Mouse (Mus musculus): ENCODE results near the gene Mmp8. TPM values are rescaled to one million over a fixed set of nuclear protein-coding genes. Genes with fewer than 3 reads are reported as not detected.

Gene Mmp8
- polyA plus RNA-seq, 1 experiment from 2014 or later = not detected

- Histone ChIP-seq H3K36me3 (no peaks in the 10 kb centered on the region), H3K9me3 (replicated peaks) (no peaks in the 10 kb centered on the region), H3K27ac (ENCODE audit: poor library complexity, severe bottlenecking) (no peak overlapping the region), H3K4me1 (replicated peaks) (no peaks in the 10 kb centered on the region), H3K9ac (no peak overlapping the region), H3K4me3 (no peak overlapping the region), H3K27me3 (replicated peaks) (no peaks in the 10 kb centered on the region), H3K4me2 (no peak overlapping the region)
- 77% methylated on average over 4 of the region's 4 CpGs for WGBS
- no peak for ATAC-seq (ENCODE audit: insufficient number of reproducible peaks, low FRiP score)
Observed at GRCm38 (mm10) chr9:7560026-7560425, 1.8 kb downstream of the Mmp8 start.

- Histone ChIP-seq H3K4me2 (no peak overlapping the region), H3K4me3 (no peak overlapping the region), H3K27me3 (replicated peaks) (no peaks in the 10 kb centered on the region), H3K36me3 (no peaks in the 10 kb centered on the region), H3K9me3 (replicated peaks) (no peaks in the 10 kb centered on the region), H3K27ac (ENCODE audit: poor library complexity, severe bottlenecking) (no peak overlapping the region), H3K4me1 (replicated peaks) (no peaks in the 10 kb centered on the region), H3K9ac (no peak overlapping the region)
- ATAC-seq (ENCODE audit: insufficient number of reproducible peaks, low FRiP score) = no peak
- WGBS = 57% methylated on average over 7 of the region's 7 CpGs
Observed at GRCm38 (mm10) chr9:7567376-7567775, 9.1 kb downstream of the Mmp8 start.

- H3K36me3 ChIP-seq = no peaks in the 10 kb centered on the region
- no peak overlapping the region for H3K4me2 ChIP-seq
- no peaks in the 10 kb centered on the region for H3K4me1 ChIP-seq (replicated peaks)
- no peak overlapping the region for H3K9ac ChIP-seq
- 57% methylated on average over 2 of the region's 2 CpGs for WGBS
- H3K9me3 ChIP-seq (replicated peaks) = no peaks in the 10 kb centered on the region
- ATAC-seq (ENCODE audit: insufficient number of reproducible peaks, low FRiP score) = no peak
- no peak overlapping the region for H3K4me3 ChIP-seq
- no peaks in the 10 kb centered on the region for H3K27me3 ChIP-seq (replicated peaks)
- no peak overlapping the region for H3K27ac ChIP-seq (ENCODE audit: poor library complexity, severe bottlenecking)
Observed at GRCm38 (mm10) chr9:7567923-7568322, 9.7 kb downstream of the Mmp8 start.

GRCm38 (mm10) chr9:7570485-7570884 lies 12.2 kb downstream of the Mmp8 start:
- no peaks in the 10 kb centered on the region for H3K4me1 ChIP-seq (replicated peaks)
- H3K36me3 ChIP-seq = no peaks in the 10 kb centered on the region
- H3K4me3 ChIP-seq = no peak overlapping the region
- no peak for ATAC-seq (ENCODE audit: insufficient number of reproducible peaks, low FRiP score)
- 78% methylated on average over 1 of the region's 1 CpGs for WGBS
- no peak overlapping the region for H3K4me2 ChIP-seq
- H3K9me3 ChIP-seq (replicated peaks) = no peaks in the 10 kb centered on the region
- no peak overlapping the region for H3K9ac ChIP-seq
- no peaks in the 10 kb centered on the region for H3K27me3 ChIP-seq (replicated peaks)
- no peak overlapping the region for H3K27ac ChIP-seq (ENCODE audit: poor library complexity, severe bottlenecking)

GRCm38 (mm10) chr9:7571162-7571561 lies 12.9 kb downstream of the Mmp8 start, which contains the start of gene Mmp27:
Gene Mmp27 (plus strand): TSS chr9:7571396.
- H3K9me3 ChIP-seq (replicated peaks) = no peaks in the 10 kb centered on the region
- H3K36me3 ChIP-seq = no peaks in the 10 kb centered on the region
- WGBS = 52% methylated on average over 4 of the region's 4 CpGs
- H3K4me1 ChIP-seq (replicated peaks) = no peaks in the 10 kb centered on the region
- H3K4me3 ChIP-seq = no peak within 1 kb of the TSS
- no peak within 1 kb of the TSS for H3K9ac ChIP-seq
- no peak within 1 kb of the TSS for H3K27ac ChIP-seq (ENCODE audit: poor library complexity, severe bottlenecking)
- ATAC-seq (ENCODE audit: insufficient number of reproducible peaks, low FRiP score) = no peak
- H3K4me2 ChIP-seq = no peak within 1 kb of the TSS
- no peaks in the 10 kb centered on the region for H3K27me3 ChIP-seq (replicated peaks)

DNA sequence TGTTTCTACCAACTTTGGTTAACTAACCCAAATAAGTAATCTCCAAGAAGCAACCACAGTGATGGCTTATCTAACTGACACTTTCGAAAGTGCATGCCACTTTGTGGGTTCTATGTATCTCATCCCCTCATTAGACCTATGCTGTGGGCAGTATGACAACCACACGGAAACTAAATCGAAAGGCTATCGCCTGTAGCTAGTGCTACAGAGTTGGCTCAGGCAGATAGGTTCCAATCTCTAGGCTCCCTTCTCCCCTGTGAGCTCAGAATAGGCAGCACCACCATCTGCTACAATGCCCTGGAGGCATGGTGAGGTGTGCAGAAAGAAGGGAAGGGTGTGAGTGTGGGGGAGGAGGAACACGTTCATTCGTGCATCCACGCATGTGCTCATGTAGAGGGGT lies 13.9 kb downstream of the Mmp8 start:
- Histone ChIP-seq H3K4me2 (no peak overlapping the region), H3K36me3 (no peaks in the 10 kb centered on the region), H3K9ac (no peak overlapping the region), H3K9me3 (replicated peaks) (no peaks in the 10 kb centered on the region), H3K27me3 (replicated peaks) (no peaks in the 10 kb centered on the region), H3K27ac (ENCODE audit: poor library complexity, severe bottlenecking) (no peak overlapping the region), H3K4me3 (no peak overlapping the region), H3K4me1 (replicated peaks) (no peaks in the 10 kb centered on the region)
- WGBS = 85% methylated on average over 7 of the region's 7 CpGs
- ATAC-seq (ENCODE audit: insufficient number of reproducible peaks, low FRiP score) = no peak

- Histone ChIP-seq H3K9me3 (replicated peaks) (no peaks in the 10 kb centered on the region), H3K4me2 (no peak overlapping the region), H3K27me3 (replicated peaks) (no peaks in the 10 kb centered on the region), H3K27ac (ENCODE audit: poor library complexity, severe bottlenecking) (no peak overlapping the region), H3K9ac (no peak overlapping the region), H3K4me3 (no peak overlapping the region), H3K36me3 (no peaks in the 10 kb centered on the region), H3K4me1 (replicated peaks) (no peaks in the 10 kb centered on the region)
- WGBS = 62% methylated on average over 2 of the region's 2 CpGs
- ATAC-seq (ENCODE audit: insufficient number of reproducible peaks, low FRiP score) = no peak
Observed at GRCm38 (mm10) chr9:7572663-7573308, 14.5 kb downstream of the Mmp8 start.

- WGBS = 65% methylated on average over 3 of the region's 3 CpGs
- Histone ChIP-seq H3K9me3 (replicated peaks) (no peaks in the 10 kb centered on the region), H3K36me3 (no peaks in the 10 kb centered on the region), H3K4me2 (no peak overlapping the region), H3K27ac (ENCODE audit: poor library complexity, severe bottlenecking) (no peak overlapping the region), H3K4me3 (no peak overlapping the region), H3K27me3 (replicated peaks) (no peaks in the 10 kb centered on the region), H3K4me1 (replicated peaks) (no peaks in the 10 kb centered on the region), H3K9ac (no peak overlapping the region)
- no peak for ATAC-seq (ENCODE audit: insufficient number of reproducible peaks, low FRiP score)
Observed at GRCm38 (mm10) chr9:7575526-7575925, 17.3 kb downstream of the Mmp8 start.

DNA sequence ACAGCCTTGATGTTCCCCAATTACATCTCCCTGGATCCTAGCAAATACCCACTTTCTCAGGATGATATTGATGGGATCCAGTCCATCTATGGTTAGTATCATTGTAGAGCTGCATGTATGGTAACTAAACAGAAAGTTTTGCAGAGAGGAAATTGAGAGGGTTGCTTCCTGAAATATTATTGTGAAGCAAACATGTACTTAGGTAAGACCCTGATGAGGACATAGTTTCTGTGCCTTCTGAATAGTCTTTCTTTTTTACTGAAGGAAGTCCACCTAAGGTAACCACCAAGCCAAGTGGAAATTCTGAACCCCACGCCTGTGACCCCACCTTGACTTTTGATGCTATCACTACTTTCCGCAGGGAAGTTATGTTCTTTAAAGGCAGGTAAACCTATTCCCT lies 19.1 kb downstream of the Mmp8 start:
- Histone ChIP-seq H3K4me2 (no peak overlapping the region), H3K4me3 (no peak overlapping the region)
- WGBS = 73% methylated on average over 2 of the region's 2 CpGs

DNA sequence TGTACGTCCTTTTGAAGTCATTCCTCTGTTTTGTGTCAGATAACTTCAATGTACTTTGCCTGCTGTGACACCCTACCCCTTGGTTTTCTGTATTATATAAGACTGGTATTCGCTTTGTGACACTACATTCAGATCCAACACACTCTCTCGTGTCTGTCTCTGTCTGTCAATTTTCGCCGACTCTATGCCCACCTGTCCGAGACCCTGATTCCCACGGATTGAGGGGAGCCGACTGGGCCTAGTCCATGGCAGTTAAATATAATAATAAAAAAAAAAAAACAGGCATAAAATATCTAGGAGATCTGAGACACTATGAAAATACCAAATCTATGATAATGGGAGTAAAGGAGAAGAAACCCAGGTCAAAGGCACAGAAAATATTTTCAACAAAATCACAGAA lies 31.8 kb downstream of the Mmp8 start:
- 57% methylated on average over 8 of the region's 8 CpGs for WGBS
- H3K4me2 ChIP-seq = no peak overlapping the region

More for the DNA sequence above, 19.1 kb downstream of the Mmp8 start:
- no peak overlapping the region for H3K27ac ChIP-seq (ENCODE audit: poor library complexity, severe bottlenecking)
- ATAC-seq (ENCODE audit: insufficient number of reproducible peaks, low FRiP score) = no peak
- H3K27me3 ChIP-seq (replicated peaks) = no peaks in the 10 kb centered on the region
- no peak overlapping the region for H3K9ac ChIP-seq
- no peaks in the 10 kb centered on the region for H3K9me3 ChIP-seq (replicated peaks)
- no peaks in the 10 kb centered on the region for H3K36me3 ChIP-seq
- no peaks in the 10 kb centered on the region for H3K4me1 ChIP-seq (replicated peaks)

GRCm38 (mm10) chr9:7593272-7593812 lies 35.1 kb downstream of the Mmp8 start:
- H3K4me2 ChIP-seq = no peak overlapping the region
- no peak for ATAC-seq (ENCODE audit: insufficient number of reproducible peaks, low FRiP score)

More for the DNA sequence above, 31.8 kb downstream of the Mmp8 start:
- no peaks in the 10 kb centered on the region for H3K4me1 ChIP-seq (replicated peaks)
- H3K9ac ChIP-seq = no peak overlapping the region
- ATAC-seq (ENCODE audit: insufficient number of reproducible peaks, low FRiP score) = no peak
- H3K4me3 ChIP-seq = no peak overlapping the region
- no peaks in the 10 kb centered on the region for H3K9me3 ChIP-seq (replicated peaks)
- H3K27me3 ChIP-seq (replicated peaks) = no peaks in the 10 kb centered on the region
- no peak overlapping the region for H3K27ac ChIP-seq (ENCODE audit: poor library complexity, severe bottlenecking)
- H3K36me3 ChIP-seq = no peaks in the 10 kb centered on the region

More at GRCm38 (mm10) chr9:7593272-7593812, 35.1 kb downstream of the Mmp8 start:
- H3K27ac ChIP-seq (ENCODE audit: poor library complexity, severe bottlenecking) = no peak overlapping the region
- 84% methylated on average over 3 of the region's 3 CpGs for WGBS
- H3K9me3 ChIP-seq (replicated peaks) = no peaks in the 10 kb centered on the region
- no peaks in the 10 kb centered on the region for H3K27me3 ChIP-seq (replicated peaks)
- no peak overlapping the region for H3K9ac ChIP-seq
- H3K4me1 ChIP-seq (replicated peaks) = no peaks in the 10 kb centered on the region
- H3K4me3 ChIP-seq = no peak overlapping the region
- H3K36me3 ChIP-seq = no peaks in the 10 kb centered on the region
